In genomic region chr5:16236608-16237007, GRCm38 (mm10) we compare ENCODE assay signal across 22 mouse cellular contexts.
DNase-seq lines count a peak whose midpoint lies in the region; ATAC-seq lines count a peak whose summit lies in the region.
"Had no signal": no experiment of that assay in that cellular context is flagged by ENCODE, and none has a peak within 500 bp of the region (broad histone marks: within the 10 kb centered on the region; RNA-seq: fewer than 3 reads in every experiment).

No protein-coding gene starts in this region.

- WGBS in forebrain, embryonic 14.5 days, result 67% methylated on average over 4 of the region's 4 CpGs
- 52% methylated on average over 4 of the region's 4 CpGs for WGBS in midbrain, embryonic 15.5 days
- 86% methylated on average over 4 of the region's 4 CpGs for WGBS in intestine, embryonic 15.5 days

- ATAC-seq in forebrain, embryonic 14.5 days, result peak; percentile 40; the same call in 1 of the 2 replicates
- no peak for ATAC-seq in midbrain, embryonic 15.5 days (replicated peaks)
- ATAC-seq in intestine, embryonic 15.5 days, result no peak
- ATAC-seq: CD4-positive, CD25-positive, alpha-beta regulatory T cell, adult 4 months; inflammation-experienced regulatory T-cells, adult 6 months had no signal

- H3K9me3 ChIP-seq in forebrain, embryonic 14.5 days (replicated peaks; ENCODE audit: control insufficient read depth, low read length), result no peaks in the 10 kb centered on the region
- no peaks in the 10 kb centered on the region for H3K9me3 ChIP-seq in midbrain, embryonic 15.5 days
- H3K9me3 ChIP-seq in intestine, embryonic 15.5 days, result no peaks in the 10 kb centered on the region
- H3K9me3 ChIP-seq: embryonic facial prominence, embryonic 10.5 days; G1E; limb, embryonic 10.5 days had no signal

- no peak overlapping the region for H3K9ac ChIP-seq in forebrain, embryonic 14.5 days (ENCODE audit: low read length)
- no peak overlapping the region for H3K9ac ChIP-seq in midbrain, embryonic 15.5 days
- no peak overlapping the region for H3K9ac ChIP-seq in intestine, embryonic 15.5 days

- H3K4me2 ChIP-seq in forebrain, embryonic 14.5 days (ENCODE audit: low read length), result no peak overlapping the region
- H3K4me2 ChIP-seq in midbrain, embryonic 15.5 days, result no peak overlapping the region
- H3K4me2 ChIP-seq in intestine, embryonic 15.5 days (replicated peaks), result no peak overlapping the region
- H3K4me2 ChIP-seq: heart, embryonic 11.5 days; liver, embryonic 11.5 days had no signal

- intact Hi-C loops in left cerebral cortex, postnatal 4 days (cut with DNase I), result loop anchor here (10.0 kb wide), 1 partner anchor 302 kb away; the partner anchor contains the start of gene Cacna2d1

- H3K27me3 ChIP-seq in forebrain, embryonic 14.5 days (replicated peaks; ENCODE audit: control insufficient read depth, insufficient read depth, low read length), result no peaks in the 10 kb centered on the region
- H3K27me3 ChIP-seq in midbrain, embryonic 15.5 days (replicated peaks), result no peaks in the 10 kb centered on the region
- no peaks in the 10 kb centered on the region for H3K27me3 ChIP-seq in intestine, embryonic 15.5 days (replicated peaks)

- H3K27ac ChIP-seq in forebrain, embryonic 14.5 days (ENCODE audit: low read depth, low read length), result peak overlapping the region; percentile 75
- H3K27ac ChIP-seq in midbrain, embryonic 15.5 days, result peak overlapping the region; percentile 35; the same call in 1 of the 2 replicates
- H3K27ac ChIP-seq in intestine, embryonic 15.5 days, result no peak overlapping the region
- H3K27ac ChIP-seq: embryonic facial prominence, embryonic 10.5 days; limb, embryonic 10.5 days; macrophage; stomach, postnatal 0 days had no signal

- H3K4me3 ChIP-seq in forebrain, embryonic 14.5 days (ENCODE audit: low read depth, low read length), result no peak overlapping the region
- H3K4me3 ChIP-seq in midbrain, embryonic 15.5 days, result no peak overlapping the region
- no peak overlapping the region for H3K4me3 ChIP-seq in intestine, embryonic 15.5 days (replicated peaks)
- H3K4me3 ChIP-seq: embryonic facial prominence, embryonic 10.5 days; limb, embryonic 10.5 days had no signal

- peaks cover 19% of the 10 kb centered on the region for H3K4me1 ChIP-seq in forebrain, embryonic 14.5 days (ENCODE audit: control insufficient read depth, insufficient read depth, low read length)
- H3K4me1 ChIP-seq in midbrain, embryonic 15.5 days, result peaks cover 29% of the 10 kb centered on the region
- 0 out of 2 replicates have a peak, but pooled peaks cover 2% of the 10 kb centered on the region for H3K4me1 ChIP-seq in intestine, embryonic 15.5 days (replicated peaks)

- DNase-seq in cerebellum, postnatal 10 days, result peak; percentile 65 to 77
- DNase-seq in cerebellum, adult 9-10 months, result no peak
- peak; percentile 41 for DNase-seq in left cerebral cortex, postnatal 4 days
- no peak for DNase-seq in left cerebral cortex, adult 18-20 months (ENCODE audit: low spot score in 2 of 2)
- peak; percentile 68 for DNase-seq in forebrain, embryonic 14.5 days (ENCODE audit: low spot score)
- no peak for DNase-seq in urinary bladder, postnatal 4 days (ENCODE audit: low spot score in 2 of 2)
- DNase-seq: cerebellum, postnatal 36 days; gastrocnemius, postnatal 25 days; heart, postnatal 14 days; layer of hippocampus, postnatal 36 days; lung, adult 2 months had no signal

- H3K36me3 ChIP-seq in forebrain, embryonic 14.5 days (ENCODE audit: control insufficient read depth, insufficient read depth, low read length), result no peaks in the 10 kb centered on the region
- H3K36me3 ChIP-seq in midbrain, embryonic 15.5 days (replicated peaks), result no peaks in the 10 kb centered on the region
- no peaks in the 10 kb centered on the region for H3K36me3 ChIP-seq in intestine, embryonic 15.5 days
- H3K36me3 ChIP-seq: embryonic facial prominence, embryonic 10.5 days; G1E; limb, embryonic 10.5 days had no signal

Comparison
In these comparisons a context has a peak if more than half of its experiments do, and no peak if none do; other contexts are left out.
1. DNase-seq: peak in cerebellum, postnatal 10 days (2 of 2), left cerebral cortex, postnatal 4 days (single experiment) and forebrain, embryonic 14.5 days (single experiment); none in cerebellum, adult 9-10 months (single experiment), left cerebral cortex, adult 18-20 months (0 of 2) and urinary bladder, postnatal 4 days (0 of 2).